Mouse (Mus musculus): ENCODE data around the gene Cep57l1.

DNA sequence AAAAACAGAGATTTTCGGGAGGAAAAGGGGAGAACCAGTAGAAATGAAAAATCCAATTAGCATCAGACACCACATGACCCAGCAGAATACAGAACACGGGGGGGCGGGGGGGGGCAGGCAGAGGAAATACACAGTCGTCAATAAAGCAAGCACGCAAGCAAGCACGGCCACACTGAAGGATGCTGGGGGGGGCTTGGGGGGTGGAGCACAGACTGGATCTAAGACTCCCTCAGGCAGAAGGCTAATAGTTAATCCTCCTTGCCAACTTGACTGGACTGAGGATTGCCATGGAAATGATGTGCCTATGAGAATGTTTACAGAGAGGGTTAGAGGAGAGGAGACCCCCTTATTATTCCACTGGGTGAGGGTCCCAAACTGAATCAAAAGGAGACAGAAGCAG lies 74.3 kb downstream of the Cep57l1 start:
- no peak for TF ChIP-seq CTCF (IDR thresholded peaks at IDR 0.05; ENCODE audit: low read depth)
- no peak for TF ChIP-seq EP300 (IDR thresholded peaks at IDR 0.05; ENCODE audit: low read depth)

Data from liver, embryonic 14.5 days (tissue).